Mouse (Mus musculus): Measurements from ENCODE around the gene Nfe2.
A peak's percentile ranks its signal among the peaks of the same experiment; 100 is the strongest.

DNA sequence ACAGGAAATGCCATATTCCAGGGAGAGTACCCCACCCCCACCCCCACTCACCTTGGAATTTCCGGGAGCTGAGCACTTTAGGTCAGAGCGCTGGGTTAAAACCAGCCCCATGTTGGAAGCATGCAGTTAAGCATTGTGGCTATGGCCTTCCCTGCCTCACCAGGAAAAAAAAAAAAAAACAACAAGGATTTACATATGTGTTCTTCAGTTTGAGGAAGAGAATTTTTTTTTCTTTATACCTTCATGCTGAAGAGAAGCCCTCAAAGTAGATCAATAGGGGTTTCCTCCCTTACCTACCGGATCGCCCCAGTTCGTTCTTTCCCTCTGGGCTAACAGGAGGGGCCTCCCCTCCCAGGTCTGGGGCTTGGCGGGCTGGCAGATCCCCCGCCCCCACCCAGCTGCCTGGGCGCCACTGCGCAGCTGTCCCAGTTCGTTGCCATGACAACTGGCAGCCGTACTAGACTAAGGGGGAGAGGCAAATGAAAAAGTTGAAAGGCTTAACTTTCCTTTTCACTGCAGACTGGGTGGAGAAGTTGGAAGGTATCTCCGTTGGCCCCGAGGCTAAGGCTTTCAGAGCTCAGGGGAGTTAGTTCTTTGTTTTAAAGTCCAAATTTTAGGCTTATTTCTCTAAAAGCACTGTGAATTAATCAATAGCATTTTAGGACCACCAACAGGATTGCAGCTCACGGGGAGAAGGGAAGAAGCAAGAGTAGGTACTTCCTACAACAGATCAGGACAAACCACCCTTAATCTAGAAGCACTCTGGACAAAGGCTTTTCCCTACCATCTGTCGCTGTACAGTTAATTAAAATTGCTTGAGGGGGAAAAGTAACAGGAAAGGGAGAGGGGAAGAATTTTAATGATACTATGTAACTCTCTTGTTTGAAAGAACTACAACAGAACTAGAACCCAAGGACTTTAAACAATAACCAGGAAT, 43.0 kb downstream of the Nfe2 start:
- TF ChIP-seq CTCF (IDR thresholded peaks at IDR 0.05) (no peak), POLR2A (IDR thresholded peaks at IDR 0.05; ENCODE audit: insufficient read depth, low read depth, low read length) (peak; percentile 29; the same call in 1 of the 2 replicates)

Data from heart, adult 2 months (tissue).